Mouse (Mus musculus): ENCODE measurements around the gene Mgam.

DNA sequence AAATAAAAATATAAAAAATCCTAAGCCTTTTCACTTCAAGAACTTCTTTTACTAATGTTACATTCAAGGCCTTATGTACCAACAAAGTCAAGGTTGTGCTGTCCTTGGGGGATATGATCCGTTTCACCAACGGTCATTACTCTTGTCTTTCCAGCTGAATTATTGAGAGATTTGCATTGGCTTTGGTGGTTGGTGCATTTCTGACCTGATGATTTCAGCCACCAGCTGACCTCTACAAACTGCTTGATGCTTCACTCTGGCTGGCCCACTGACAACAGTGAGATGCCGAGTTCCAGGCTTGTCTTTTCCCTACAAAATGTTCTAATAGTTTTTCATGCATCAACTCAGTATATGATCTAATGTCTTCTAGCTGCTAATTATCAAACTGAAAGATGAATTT, 146.0 kb downstream of the Mgam start:
- TF ChIP-seq CTCF (IDR thresholded peaks at IDR 0.05; ENCODE audit: insufficient read depth, low read depth, low read length), result no peak
- no peak for TF ChIP-seq POLR2A (IDR thresholded peaks at IDR 0.05; ENCODE audit: insufficient read depth, low read depth, low read length)
